Mouse (Mus musculus) CH12.LX (cell line): Measurements from ENCODE around the gene Fbxo39.

ENCODE experiments used
- CTCF ChIP-seq, 2 experiments: IDR thresholded peaks in 1 of 2; conservative IDR thresholded peaks in 1 of 2; 2 replicates each; pipeline ENCODE4 v1.5.1; 2011 to 2012; ENCODE audit warnings: low read depth in 2 of 2, low read length in 2 of 2, improper control_type of control experiment in 1 of 2, inconsistent platforms in 1 of 2, mild to moderate bottlenecking in 1 of 2, moderate library complexity in 1 of 2
- E2F4 ChIP-seq: IDR thresholded peaks from 2 replicates; pipeline ENCODE4 v1.6.1; 2011; ENCODE audit warnings: low read depth, low read length, improper control_type of control experiment; ENCODE audit not compliant: insufficient replicate concordance
- EP300 ChIP-seq: IDR thresholded peaks from 2 replicates; pipeline ENCODE4 v1.6.1; 2011; ENCODE audit warnings: low read length, improper control_type of control experiment
- MAX ChIP-seq: IDR thresholded peaks from 2 replicates; pipeline ENCODE4 v1.6.1; 2011; ENCODE audit warnings: low read length, improper control_type of control experiment
- POLR2A ChIP-seq: IDR thresholded peaks from 2 replicates; pipeline ENCODE4 v1.6.1; 2011; ENCODE audit warnings: low read depth, mild to moderate bottlenecking, improper control_type of control experiment, low read length
- ZKSCAN1 ChIP-seq: IDR thresholded peaks from 2 replicates; pipeline ENCODE4 v1.6.1; 2012; ENCODE audit warnings: low read depth, inconsistent platforms, low read length, improper control_type of control experiment, borderline replicate concordance

- TF ChIP-seq ZKSCAN1 = no peak
- TF ChIP-seq POLR2A = no peak
- no peak for TF ChIP-seq E2F4
- TF ChIP-seq MAX = no peak
- no peak for TF ChIP-seq CTCF (conservative IDR thresholded peaks at IDR 0.05 in 1 of 2, IDR thresholded peaks at IDR 0.05 in 1 of 2; ENCODE audit: low read depth in 2 of 2, low read length in 2 of 2)
- TF ChIP-seq EP300 = no peak
Measured at GRCm38 (mm10) chr11:72334653-72335052, 20.4 kb downstream of the Fbxo39 start.
